Mouse (Mus musculus): ENCODE data around the gene Fgf3.
"Not testable (repeated sequence)": the region's sequence is repeated elsewhere in the genome, so short reads cannot be mapped to it uniquely, and the experiment has no call there.

The Fgf3 gene

GRCm38 (mm10) chr7:144858702-144859101 is 20.8 kb downstream of the Fgf3 start:
- DNase-seq, result no peak

DNA sequence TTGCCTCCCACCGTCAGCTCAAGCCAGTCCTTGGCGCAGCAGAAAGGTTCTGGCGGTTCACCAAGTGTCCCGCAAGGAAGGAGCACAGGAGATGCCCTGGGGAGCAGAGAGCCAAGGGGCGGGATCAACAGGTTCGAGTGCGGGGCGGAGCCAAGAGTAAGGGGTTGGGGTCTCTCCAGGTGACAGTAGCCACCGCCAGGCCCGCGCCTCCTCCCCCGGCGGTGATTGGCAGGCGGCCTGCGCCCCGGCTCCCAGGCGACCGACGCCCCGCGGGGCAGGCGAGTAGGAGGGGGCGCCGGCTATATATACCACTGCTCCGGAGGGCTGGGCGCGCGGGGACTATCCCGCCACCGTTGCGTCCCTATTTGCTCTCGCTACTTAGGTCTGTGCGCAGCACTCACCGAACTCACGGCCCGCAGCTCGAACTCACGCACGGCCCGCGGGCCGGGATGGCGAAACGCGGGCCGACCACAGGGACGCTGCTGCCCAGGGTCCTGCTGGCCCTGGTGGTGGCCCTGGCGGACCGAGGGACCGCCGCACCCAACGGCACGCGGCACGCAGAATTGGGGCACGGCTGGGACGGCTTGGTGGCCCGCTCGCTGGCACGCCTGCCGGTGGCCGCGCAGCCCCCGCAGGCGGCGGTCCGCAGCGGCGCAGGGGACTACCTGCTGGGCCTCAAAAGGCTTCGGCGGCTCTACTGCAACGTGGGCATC is 23.3 kb downstream of the Fgf3 start:
- DNase-seq, result no peak

GRCm38 (mm10) chr7:144861769-144862070 is 23.8 kb downstream of the Fgf3 start:
- DNase-seq, result no peak

GRCm38 (mm10) chr7:144862126-144862525 is 24.2 kb downstream of the Fgf3 start:
- DNase-seq, result no peak

- DNase-seq, result no peak
These were observed 24.8 kb downstream of the Fgf3 start for GRCm38 (mm10) chr7:144862712-144863111.

DNA sequence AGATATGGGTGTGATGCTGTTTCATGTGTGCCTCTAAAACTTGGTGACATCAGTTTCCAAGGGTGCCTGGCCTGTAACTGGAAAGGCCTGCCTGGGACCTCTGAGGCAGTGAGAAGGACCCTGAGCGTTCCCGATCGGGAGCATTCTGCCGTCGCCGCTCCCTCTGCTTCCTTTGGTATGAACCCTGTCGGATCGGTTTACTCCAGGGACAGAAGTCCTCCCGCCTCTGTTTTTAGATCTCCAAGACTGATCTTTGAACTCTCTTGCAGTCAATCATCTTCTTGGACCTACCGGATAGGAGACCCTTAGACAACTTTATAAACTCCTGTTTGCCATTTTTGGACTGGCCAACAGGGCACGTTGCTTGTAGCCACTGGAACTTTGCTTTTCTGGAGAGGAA is 25.3 kb downstream of the Fgf3 start:
- no peak for DNase-seq

DNA sequence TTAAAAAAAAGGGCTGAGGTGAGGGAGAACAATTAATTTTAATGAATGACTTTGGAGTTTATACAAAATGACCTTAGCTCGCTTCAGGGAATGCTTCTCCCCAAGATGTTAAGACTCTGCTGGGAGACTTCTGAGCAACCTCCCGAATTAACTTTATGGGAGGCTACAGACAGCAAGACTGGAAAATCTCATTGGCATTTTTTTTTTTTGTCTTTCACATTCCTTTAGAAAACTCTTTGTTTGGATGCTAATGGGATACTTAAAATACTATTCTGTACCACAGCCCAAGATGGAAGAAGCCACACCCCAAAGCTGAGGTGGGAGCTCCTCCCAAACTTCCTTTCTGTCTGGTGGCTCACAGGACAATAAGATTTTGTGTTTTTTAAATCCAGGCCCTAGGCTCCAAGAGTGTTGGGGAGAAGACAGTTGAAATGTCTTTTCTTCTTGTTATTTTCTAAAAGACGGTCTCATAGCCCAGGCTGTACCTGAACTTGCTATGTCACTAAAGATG is 26.3 kb downstream of the Fgf3 start:
- no peak for DNase-seq

DNA sequence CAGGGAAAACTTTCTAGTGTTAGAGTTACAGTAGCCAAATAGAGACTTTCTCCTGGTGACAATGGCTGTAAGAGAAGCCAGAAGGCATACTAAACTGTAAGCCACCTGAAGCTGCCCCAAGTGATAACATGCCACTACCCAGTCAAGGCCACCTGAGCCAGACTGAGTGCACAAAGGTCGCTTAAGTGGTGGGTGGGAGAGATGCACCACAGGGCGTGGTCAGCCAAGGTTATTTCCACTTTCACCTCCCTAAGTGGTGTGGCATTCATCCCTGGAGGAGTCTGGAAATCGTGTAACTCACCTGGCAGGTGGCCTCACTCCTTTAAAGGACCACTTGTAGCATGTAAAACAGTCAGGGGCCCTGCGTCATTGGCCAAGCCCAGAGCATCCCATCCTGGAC is 29.3 kb downstream of the Fgf3 start:
- no peak for DNase-seq

DNA sequence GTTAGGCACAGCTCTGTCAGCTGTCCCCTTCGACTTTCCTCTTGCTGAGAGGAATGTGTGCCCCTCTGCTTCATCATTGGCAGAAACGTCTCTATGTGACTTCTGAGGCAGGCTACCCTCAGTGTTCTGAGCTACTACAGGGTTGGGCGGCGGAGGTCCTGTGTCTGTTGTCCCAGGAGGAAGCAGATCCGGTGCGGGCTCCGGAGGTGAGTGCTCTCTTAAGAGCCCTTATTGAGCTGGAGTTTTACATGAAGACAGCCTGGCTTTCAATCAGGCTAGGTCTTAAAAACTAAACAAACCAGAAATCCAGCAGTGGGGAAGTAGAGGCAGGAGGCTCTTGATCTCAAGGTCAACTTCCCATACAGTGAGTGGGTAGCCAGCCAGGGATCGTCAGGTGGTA is 29.7 kb downstream of the Fgf3 start:
- DNase-seq, result no peak

- no peak for DNase-seq
These were observed 34.5 kb downstream of the Fgf3 start for GRCm38 (mm10) chr7:144872420-144872819.

- no peak for DNase-seq
These were observed 35.3 kb downstream of the Fgf3 start for GRCm38 (mm10) chr7:144873160-144873559.

- no peak for DNase-seq
These were observed 36.3 kb downstream of the Fgf3 start for GRCm38 (mm10) chr7:144874226-144874625.

DNA sequence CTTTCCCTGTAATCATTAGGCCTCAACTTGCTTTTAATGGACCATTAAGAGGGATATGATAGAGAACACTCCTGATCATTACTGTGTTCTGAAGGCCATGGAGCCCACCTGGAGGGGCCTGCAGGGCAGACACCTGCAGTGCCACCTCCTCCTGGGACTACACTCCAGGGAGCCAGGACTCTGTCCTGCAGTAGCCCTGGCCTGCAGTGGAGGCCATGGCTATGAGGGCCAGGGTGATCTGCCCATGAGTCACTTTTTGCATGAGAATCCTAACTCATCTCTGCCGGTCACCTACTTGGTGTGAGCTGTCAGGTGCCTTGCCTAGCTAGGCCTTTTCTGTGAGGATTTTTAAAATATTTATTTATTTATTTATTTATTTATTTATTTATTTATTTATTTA is 40.5 kb downstream of the Fgf3 start:
- DNase-seq, result no peak

DNA sequence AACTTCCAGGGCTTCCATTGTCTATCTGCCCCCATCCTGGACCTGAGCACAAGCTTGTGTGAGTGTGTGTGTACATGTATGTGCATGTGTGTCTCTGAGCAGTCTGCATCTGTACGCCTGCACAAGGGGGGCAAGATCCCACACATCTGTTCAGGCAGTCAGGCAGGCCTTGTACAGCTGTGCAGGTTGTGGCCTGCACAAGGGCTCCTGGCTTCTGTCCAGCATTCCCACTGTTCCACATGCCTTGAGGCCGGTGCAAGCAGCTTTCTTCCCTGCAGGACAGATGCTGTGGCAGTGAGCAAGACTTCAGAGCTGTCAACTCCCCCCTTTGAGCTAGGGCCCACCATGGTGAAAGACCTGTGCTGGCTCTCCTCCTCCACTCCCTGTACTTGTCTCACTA is 45.2 kb downstream of the Fgf3 start:
- no peak for DNase-seq

DNA sequence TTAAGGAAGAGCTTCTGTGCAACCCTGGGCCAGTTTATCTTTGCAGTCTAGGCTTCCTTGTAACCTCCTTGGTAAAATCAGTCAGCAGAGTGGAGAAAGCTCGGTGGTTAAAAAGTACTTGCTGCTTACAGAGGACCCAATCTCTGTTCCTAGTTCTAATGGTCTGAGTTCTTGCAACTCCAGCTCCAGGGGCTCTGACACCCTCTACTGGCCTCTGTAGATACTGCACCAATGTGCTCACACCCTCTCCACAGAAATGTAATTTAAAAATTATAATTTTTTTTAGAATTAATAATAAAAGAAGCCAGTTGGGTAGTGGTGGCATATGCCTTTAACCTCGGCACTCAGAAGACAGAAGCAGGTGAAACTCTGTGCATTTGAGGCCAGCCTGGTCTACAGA is 49.8 kb downstream of the Fgf3 start:
- DNase-seq, result no peak

DNA sequence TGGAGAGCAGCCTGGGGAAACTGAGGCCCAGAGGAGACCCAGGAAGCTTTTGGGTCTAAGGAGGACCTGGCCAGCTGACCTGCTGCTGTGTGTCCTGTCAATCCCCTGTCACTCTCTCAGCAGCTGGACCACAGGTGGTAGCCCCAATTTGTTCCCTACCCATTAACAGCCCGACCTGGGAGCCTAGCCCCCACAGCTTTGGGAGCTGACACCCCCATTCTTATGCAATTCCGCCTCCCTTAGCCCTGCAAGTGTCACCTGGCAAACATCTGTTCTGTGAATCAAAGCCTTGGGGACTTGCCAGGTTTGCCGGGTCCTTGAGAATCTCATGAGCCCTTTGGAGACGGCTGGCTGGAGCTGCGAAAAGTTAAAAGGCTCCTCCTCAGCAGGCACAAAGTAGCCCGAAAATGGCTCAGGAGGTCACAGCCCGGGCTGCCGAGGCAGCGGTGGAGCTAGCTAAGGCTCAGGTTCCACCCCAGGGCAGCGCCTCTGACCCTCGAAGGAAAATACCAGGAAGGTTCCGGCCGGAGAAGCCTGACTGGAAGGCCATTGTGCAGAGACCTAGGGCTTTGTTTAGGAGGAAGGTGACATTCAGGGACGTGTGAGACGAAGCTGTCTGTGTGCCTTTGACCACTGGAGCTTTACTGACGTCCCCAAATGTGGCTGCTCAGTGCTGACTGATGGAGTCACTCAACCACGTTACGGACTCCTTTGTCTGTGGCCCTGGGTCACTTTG is 50.8 kb downstream of the Fgf3 start:
- no peak for DNase-seq

GRCm38 (mm10) chr7:144890661-144891060 is 52.8 kb downstream of the Fgf3 start:
- not testable (repeated sequence) for DNase-seq

- DNase-seq, result no peak
These were observed 54.0 kb downstream of the Fgf3 start for GRCm38 (mm10) chr7:144891863-144892262.

DNA sequence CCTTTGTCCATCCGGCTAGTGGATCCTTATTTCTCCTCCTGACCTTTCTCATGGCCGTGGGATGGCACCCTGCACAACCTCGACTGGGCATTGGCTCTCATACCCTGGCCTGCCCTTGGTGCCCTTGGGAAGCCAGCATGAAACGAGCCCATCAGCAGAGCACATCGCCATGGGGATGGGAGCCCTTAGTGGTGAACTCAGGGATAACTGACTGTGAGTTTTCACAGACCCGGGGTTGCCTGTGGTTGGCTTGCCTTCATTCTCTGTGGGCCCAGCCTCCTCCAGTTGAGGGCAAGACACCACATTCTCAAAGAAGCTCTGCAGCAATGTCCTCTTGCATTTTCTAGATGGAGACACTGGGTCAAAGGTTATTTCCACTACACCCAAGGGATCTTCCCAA is 54.4 kb downstream of the Fgf3 start:
- no peak for DNase-seq

Measured in B cell, adult 2 months (primary cell).